Mouse (Mus musculus) adrenal gland, postnatal 10 days (tissue): ENCODE measurements around the gene Apol8. TPM values are rescaled to one million over a fixed set of nuclear protein-coding genes. Genes with fewer than 3 reads are reported as not detected.

Source experiments
- DNase-seq: peaks from one replicate; pipeline ENCODE4 v3.0.0; 2021; ENCODE audit warnings: mixed read lengths
- long read RNA-seq, 2 experiments: library from polyadenylated mRNA; stranded (forward); transcript quantifications; one replicate each; pipeline ENCODE4 v2.0.0; 2021
- total RNA-seq, 2 experiments: library from RNA; stranded (reverse); gene quantifications; 2 replicates each; pipeline ENCODE4 v1.2.3; 2021

Gene Apol8
- under 1 TPM; 0.39 to 0.88 TPM for total RNA-seq
- long read RNA-seq, experiment 1 = 0 reads
- long read RNA-seq, experiment 2 = 0 reads

- peak; percentile 68 for DNase-seq
Measured at GRCm38 (mm10) chr15:77756848-77757247, at the start of gene Apol8. Apol8 (minus strand) TSS chr15:77757003.

- DNase-seq = no peak
Measured at GRCm38 (mm10) chr15:77805657-77806056, 48.9 kb upstream of the Apol8 start.

DNA sequence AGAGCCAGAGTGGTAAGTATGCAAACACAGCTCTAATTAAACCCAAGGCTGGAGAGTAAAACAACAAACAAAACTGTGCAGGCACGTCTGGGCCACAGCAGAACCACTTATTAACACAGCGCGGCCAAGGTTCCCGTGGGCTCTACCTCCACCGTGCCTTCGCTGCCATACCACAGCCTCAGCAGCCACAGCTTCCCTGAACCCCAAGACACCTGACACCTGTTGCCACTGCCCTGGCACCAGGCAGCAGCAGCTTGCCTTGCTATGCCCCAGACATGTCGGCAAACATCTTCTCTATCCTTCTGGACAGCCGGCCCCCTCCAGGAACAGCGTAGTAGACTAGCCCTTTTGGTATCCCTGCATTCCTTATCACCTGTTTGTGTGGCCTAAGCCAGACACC lies 48.1 kb upstream of the Apol8 start:
- DNase-seq = no peak

DNA sequence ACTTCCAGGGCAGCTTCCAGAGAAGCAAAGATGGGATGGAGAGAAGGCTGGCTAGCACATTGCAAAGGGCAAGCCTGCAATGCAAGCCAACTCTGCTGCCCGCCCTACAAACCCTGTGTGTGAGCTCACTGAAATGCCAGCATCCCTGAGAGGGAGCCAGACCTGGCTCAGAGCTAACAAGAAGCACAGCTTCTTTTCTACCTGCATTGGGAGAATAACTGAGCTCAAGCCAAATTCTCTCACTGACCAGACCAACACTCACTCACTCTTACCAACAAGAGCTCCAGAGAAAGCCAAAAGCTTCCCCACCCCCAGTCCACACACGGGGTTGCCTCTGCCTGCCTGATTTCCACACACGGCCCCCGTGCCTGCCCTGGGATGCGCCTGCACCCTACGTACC lies 47.7 kb upstream of the Apol8 start:
- DNase-seq = no peak

- DNase-seq = no peak
Measured at GRCm38 (mm10) chr15:77803747-77804146, 46.9 kb upstream of the Apol8 start.

GRCm38 (mm10) chr15:77802992-77803391 lies 46.2 kb upstream of the Apol8 start:
- DNase-seq = no peak

- DNase-seq = no peak
Measured at GRCm38 (mm10) chr15:77801188-77801587, 44.4 kb upstream of the Apol8 start.

GRCm38 (mm10) chr15:77800511-77800910 lies 43.7 kb upstream of the Apol8 start:
- peak; percentile 84 for DNase-seq

DNA sequence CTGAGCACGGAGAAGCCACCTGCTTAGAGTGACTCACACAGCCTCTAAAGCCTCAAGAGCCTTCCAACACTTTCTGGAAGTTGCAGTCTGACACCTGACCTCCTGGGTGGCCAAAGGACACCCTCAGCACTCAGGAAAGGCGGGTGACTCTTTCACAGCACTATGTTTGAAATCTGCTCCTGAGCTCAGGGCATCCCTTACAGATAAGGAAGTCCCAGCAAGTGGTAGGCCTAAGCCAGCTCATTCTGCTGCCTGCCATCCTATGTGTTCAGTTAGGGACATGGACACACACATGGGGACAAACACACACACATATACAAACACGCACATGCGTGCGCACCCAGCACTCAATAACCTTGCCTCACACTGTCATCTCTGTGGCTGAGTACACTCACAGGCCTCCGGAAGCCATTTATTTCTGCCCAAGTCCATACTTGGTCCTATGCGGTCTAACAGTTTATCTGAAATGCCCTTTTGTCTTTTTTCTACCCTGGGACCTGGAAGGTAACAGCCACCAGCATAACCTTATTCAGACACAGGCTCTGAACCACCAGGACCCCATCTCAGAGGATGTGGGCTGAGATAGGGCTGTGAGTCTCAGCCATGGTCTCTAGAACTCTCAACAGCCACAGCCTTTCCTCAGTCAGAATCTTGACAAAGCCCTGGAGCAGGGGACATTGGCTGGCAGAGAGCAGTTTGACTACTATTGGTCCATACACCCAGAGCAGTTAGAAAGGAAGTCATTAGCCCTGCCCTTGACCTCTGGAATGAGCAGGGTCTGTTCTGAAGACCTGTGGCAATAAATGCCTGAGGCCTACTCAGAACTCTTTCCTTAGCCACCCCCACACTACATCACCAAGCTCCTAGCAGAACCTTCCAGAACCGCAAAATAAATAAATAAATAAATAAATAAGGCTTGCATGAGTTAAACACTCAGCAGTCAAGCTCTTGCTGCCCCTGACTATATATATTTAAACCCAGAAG lies 43.0 kb upstream of the Apol8 start:
- DNase-seq = no peak

- peak; percentile 57 for DNase-seq
Measured at GRCm38 (mm10) chr15:77798664-77799490, 42.1 kb upstream of the Apol8 start.

DNA sequence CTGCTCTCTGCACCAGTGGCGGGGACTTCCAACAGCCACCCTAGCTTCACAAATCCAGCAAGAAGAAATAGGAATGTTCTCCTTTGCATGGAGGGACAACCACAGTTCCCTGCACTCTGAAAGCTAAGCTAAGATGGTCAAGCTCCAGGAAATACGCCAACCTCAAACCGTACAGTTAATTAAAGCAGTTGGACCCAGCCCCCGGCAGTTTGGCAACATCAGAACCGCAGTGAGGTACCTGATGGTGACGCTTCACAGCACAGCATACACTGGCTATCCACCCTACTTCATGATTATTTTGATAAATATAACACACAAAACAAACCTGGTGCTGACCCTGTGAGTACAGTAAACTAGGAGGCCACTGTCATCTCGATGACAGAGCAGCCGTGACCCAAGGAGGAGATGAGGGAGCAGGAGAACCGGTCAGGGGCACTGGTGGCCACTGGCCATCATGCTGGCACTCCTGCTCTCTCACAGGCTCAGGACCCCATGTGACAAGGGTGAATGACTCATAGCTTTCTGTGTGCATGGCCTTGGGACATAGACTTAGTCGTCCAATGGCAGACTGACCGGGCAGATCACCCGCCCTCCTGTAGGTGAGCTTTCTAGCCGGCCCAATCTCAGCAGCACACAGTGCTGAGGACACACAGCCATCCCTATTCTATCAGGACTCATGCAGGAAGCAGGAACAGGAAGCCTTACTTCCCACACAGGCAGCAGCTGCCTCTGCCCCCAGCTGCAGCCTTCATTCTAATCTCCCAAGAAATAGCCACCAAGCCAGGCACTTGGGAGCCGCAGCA lies 41.0 kb upstream of the Apol8 start:
- peak; percentile 75 for DNase-seq

GRCm38 (mm10) chr15:77796409-77797035 lies 39.7 kb upstream of the Apol8 start:
- no peak for DNase-seq

DNA sequence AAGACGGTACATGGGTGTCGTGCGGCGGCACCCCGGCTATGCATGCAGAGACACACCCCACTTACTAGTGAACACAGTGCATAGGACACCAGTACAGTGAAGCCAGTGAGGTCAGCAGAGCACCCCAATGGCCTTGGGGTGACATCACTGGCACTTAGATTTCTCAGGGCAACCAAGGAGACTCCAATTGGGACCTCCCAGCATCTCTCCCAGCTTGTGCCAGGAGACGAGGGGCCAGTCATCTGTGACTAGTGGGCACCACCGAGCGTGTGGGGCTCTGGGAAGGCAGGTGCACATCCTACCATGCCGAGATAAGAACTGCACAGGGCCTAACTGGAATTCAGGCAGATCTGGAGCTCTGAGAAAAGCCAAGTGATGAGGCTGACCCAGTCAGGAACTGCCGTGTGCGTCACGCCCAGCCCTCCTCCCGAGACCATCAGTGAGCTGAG lies 38.1 kb upstream of the Apol8 start:
- no peak for DNase-seq

DNA sequence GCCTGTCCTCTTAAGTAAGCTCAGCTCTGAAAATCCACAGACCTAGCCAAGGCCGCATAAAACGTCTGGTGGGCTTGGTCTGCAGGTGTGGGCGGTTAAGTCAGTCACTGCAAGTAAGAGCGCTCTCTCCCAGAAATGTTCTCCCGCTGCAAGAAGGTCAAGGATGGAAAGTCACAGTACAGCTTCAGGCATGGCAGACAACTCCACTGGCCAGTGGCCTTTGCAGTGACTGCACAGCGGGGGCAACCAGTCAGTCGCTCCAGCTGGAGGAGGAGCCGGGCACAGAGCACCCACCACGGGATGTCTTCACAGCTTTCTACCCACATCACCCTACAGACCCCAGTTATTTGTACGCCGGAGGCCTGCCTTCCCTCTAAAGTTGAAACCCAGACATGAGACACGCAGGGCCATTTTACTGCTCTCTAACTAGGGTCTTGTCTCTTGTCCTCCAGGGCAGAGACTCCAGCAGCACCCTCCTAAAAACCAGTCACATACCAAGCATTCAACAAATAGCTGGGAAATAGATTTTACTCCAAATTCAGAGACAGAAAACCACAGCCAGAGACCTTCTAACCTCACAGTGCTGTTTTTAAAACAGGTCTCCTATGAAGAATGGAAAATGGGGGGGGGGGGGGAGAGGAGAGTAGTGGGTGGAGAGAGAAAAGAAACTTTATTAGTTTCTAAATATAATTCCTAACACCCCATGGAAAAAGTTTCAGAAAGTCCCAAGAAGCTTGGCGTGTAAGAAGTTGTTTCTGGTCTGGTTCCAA lies 37.5 kb upstream of the Apol8 start:
- no peak for DNase-seq

DNA sequence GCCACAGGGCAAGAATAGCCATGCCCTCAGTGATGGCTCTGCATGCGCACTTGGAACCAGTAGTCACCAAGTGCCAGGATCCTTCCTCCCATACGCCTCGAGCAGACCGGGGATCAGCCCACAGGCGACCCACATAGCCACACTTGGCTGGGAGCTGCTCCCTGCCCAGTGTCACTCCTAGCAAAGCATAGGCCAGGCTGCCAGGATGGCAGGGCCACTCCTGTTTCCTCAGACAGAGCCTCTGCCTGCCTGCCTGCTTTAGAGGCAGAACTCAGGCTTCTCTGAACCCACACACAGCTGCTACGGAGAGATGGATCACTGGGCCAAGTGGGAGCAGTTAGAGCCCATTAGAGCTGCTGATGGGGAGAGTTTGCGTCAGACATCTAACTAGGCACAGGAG lies 36.8 kb upstream of the Apol8 start:
- no peak for DNase-seq

DNA sequence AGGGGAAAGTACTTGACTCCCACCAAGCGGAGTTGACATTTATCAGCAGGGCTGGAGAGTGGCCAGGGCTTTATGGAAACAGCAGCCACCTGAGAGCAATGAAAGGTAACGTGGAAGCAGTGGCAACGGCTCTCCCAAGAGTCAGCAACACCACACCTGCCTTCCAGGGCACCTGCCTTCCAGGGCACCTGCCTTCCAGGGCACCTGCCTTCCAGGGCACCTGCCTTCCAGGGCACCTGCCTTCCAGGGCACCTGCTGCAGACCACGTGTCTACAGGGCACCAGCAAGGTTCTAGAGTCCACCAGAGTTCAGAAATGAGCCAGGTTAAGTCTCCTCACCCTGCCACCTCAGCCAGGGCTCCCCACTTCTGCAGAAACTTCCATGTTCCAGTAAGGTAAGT lies 36.3 kb upstream of the Apol8 start:
- DNase-seq = no peak

- DNase-seq = no peak
Measured at GRCm38 (mm10) chr15:77792056-77792455, 35.3 kb upstream of the Apol8 start.

DNA sequence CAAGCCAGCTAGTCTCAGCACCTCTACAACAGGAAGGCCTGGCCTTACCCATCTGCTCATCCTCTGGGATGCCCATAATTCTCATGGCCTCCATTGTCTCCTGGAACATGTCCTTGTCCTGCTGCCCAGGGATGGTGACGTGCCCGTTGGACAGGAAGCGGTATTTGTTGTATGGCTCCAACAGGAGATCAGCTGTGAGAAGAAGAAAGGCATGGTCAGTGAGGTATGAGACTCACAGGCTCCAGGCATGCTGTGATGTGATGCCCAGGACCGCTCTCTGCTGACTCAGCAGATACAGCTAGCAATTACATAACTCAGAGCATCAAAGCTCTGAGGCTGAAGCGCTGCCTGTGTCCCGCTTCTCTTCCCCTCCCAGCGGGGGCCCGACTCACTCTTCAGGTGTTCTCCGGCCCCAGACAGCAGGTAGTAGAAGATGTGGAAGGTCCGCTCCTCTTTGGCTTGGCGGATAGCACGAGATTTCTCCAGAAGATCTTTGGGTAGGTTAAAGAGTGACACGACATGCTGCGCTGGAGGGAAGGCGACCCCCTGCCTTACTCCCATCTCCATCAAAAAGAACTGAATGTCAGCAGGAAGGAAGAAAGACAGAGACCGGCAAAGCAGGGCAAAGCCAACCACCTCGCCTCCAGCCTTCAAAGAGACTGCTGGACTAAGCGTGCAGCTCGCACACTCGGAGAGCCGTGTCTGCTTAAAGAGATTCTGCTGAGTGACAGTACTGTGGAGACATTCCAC lies 34.0 kb upstream of the Apol8 start:
- no peak for DNase-seq

DNA sequence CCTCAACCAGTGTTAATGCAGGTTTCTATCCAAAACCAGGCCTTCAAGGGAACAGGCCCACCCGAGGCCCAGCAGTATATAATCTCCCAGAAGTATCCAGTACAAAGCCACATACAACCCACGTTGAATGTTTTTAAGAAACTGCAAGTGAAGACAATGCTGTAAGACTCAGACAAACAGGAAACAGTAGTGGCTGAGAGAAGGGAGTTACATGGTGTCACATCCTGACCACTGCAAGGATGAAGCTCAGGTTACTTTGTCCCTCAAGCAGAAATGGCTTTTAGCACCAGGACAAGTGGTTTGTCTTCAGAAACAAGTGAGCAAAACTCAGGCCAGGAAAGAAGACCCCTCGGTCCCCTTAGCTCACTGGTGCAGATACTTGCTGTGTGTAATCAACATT lies 32.4 kb upstream of the Apol8 start:
- DNase-seq = no peak

GRCm38 (mm10) chr15:77788356-77788755 lies 31.6 kb upstream of the Apol8 start:
- no peak for DNase-seq
